Mouse (Mus musculus) CH12.LX (cell line): Measurements from ENCODE around the gene Ccdc28b. TPM values are rescaled to one million over a fixed set of nuclear protein-coding genes. Genes with fewer than 3 reads are reported as not detected.

Experiments
- DNase-seq: peaks from one replicate; pipeline ENCODE4 v3.0.0-alpha.2; 2013; ENCODE audit errors: extremely low read depth
- H3K27ac ChIP-seq: 2 replicates; pipeline ENCODE4 v1.5.1; 2012; ENCODE audit warnings: low read depth, mild to moderate bottlenecking, control low read depth, moderate library complexity; ENCODE audit not compliant: insufficient read depth
- H3K27me3 ChIP-seq: replicated peaks from 2 replicates; pipeline ENCODE3; 2012; ENCODE audit warnings: inconsistent platforms
- H3K36me3 ChIP-seq, 2 experiments: replicated peaks in 1 of 2; 2 replicates each; pipeline versions ENCODE3 to v1.6.1; 2012; ENCODE audit warnings: inconsistent platforms in 1 of 2, low read length in 1 of 2, mild to moderate bottlenecking in 1 of 2, mixed read lengths in 1 of 2, moderate library complexity in 1 of 2; ENCODE audit not compliant: control insufficient read depth in 1 of 2, insufficient read depth in 1 of 2
- H3K4me1 ChIP-seq, 2 experiments: 2 replicates each; pipeline ENCODE4 v1.6.1; 2012; ENCODE audit warnings: inconsistent platforms in 1 of 2, moderate library complexity in 1 of 2; ENCODE audit not compliant: insufficient read depth in 2 of 2, control insufficient read depth in 1 of 2
- H3K4me2 ChIP-seq: 2 replicates; pipeline ENCODE4 v1.6.1; 2012; ENCODE audit warnings: low read depth, mild to moderate bottlenecking, control low read depth; ENCODE audit not compliant: poor library complexity, insufficient read depth, severe bottlenecking
- H3K4me3 ChIP-seq, 3 experiments: fragments of 150-350 bp in 1 of 3; sonication (generic) in 1 of 3; replicated peaks in 1 of 3; 2 replicates each; pipeline versions ENCODE3 to v1.5.1; 2011 to 2012; ENCODE audit warnings: low read depth in 2 of 3, low read length in 2 of 3, mild to moderate bottlenecking in 2 of 3, moderate library complexity in 2 of 3, control low read depth in 1 of 3, improper control_type of control experiment in 1 of 3, inconsistent platforms in 1 of 3, mixed read lengths in 1 of 3; ENCODE audit not compliant: poor library complexity in 1 of 3
- H3K79me2 ChIP-seq: replicated peaks from 2 replicates; pipeline ENCODE4 v1.6.1; 2012; ENCODE audit warnings: mild to moderate bottlenecking, moderate library complexity; ENCODE audit not compliant: control insufficient read depth, poor library complexity, insufficient read depth, severe bottlenecking; ENCODE audit errors: extremely low read depth
- H3K9ac ChIP-seq: 2 replicates; pipeline ENCODE4 v1.6.1; 2012; ENCODE audit warnings: low read depth, mild to moderate bottlenecking, control low read depth, moderate library complexity; ENCODE audit not compliant: insufficient read depth
- H3K9me3 ChIP-seq: replicated peaks from 2 replicates; pipeline ENCODE3; 2012; ENCODE audit warnings: low read length, inconsistent platforms, mixed read lengths
- CHD1 ChIP-seq: IDR thresholded peaks from 2 replicates; pipeline ENCODE4 v1.6.1; 2012; ENCODE audit warnings: low read depth, low read length, improper control_type of control experiment, inconsistent platforms
- CHD2 ChIP-seq: IDR thresholded peaks from 2 replicates; pipeline ENCODE4 v1.6.1; 2011; ENCODE audit warnings: low read length, improper control_type of control experiment
- CTCF ChIP-seq, 2 experiments: IDR thresholded peaks in 1 of 2; conservative IDR thresholded peaks in 1 of 2; 2 replicates each; pipeline ENCODE4 v1.5.1; 2011 to 2012; ENCODE audit warnings: low read depth in 2 of 2, low read length in 2 of 2, improper control_type of control experiment in 1 of 2, inconsistent platforms in 1 of 2, mild to moderate bottlenecking in 1 of 2, moderate library complexity in 1 of 2
- EP300 ChIP-seq: IDR thresholded peaks from 2 replicates; pipeline ENCODE4 v1.6.1; 2011; ENCODE audit warnings: low read length, improper control_type of control experiment
- IRF4 ChIP-seq: IDR thresholded peaks from 2 replicates; pipeline ENCODE4 v1.6.1; 2014; ENCODE audit warnings: low read depth, mild to moderate bottlenecking, inconsistent platforms, low read length, improper control_type of control experiment
- JUND ChIP-seq: conservative IDR thresholded peaks from 2 replicates; pipeline ENCODE4 v1.6.1; 2011; ENCODE audit warnings: low read depth, low read length, improper control_type of control experiment
- KAT2A ChIP-seq: IDR thresholded peaks from 2 replicates; pipeline ENCODE4 v1.6.1; 2012; ENCODE audit warnings: low read length, improper control_type of control experiment, inconsistent platforms; ENCODE audit not compliant: insufficient replicate concordance
- MAFK ChIP-seq: IDR thresholded peaks from 2 replicates; pipeline ENCODE4 v1.6.1; 2011; ENCODE audit warnings: low read length, improper control_type of control experiment; ENCODE audit not compliant: insufficient replicate concordance
- MAX ChIP-seq: IDR thresholded peaks from 2 replicates; pipeline ENCODE4 v1.6.1; 2011; ENCODE audit warnings: low read length, improper control_type of control experiment
- MEF2A ChIP-seq: IDR thresholded peaks from 2 replicates; pipeline ENCODE4 v1.6.1; 2014; ENCODE audit warnings: low read depth, mild to moderate bottlenecking, inconsistent platforms, low read length, improper control_type of control experiment, borderline replicate concordance
- MXI1 ChIP-seq: IDR thresholded peaks from 2 replicates; pipeline ENCODE4 v1.6.1; 2011; ENCODE audit warnings: mild to moderate bottlenecking, low read depth, low read length, improper control_type of control experiment
- MYC ChIP-seq: IDR thresholded peaks from 2 replicates; pipeline ENCODE4 v1.6.1; 2011; ENCODE audit warnings: low read depth, mild to moderate bottlenecking, improper control_type of control experiment, low read length
- NELFE ChIP-seq: IDR thresholded peaks from 2 replicates; pipeline ENCODE4 v1.6.1; 2011; ENCODE audit warnings: low read depth, low read length, improper control_type of control experiment
- NRF1 ChIP-seq: IDR thresholded peaks from 2 replicates; pipeline ENCODE4 v1.6.1; 2014; ENCODE audit warnings: low read depth, mild to moderate bottlenecking, inconsistent platforms, low read length, improper control_type of control experiment, moderate library complexity
- POLR2A ChIP-seq: IDR thresholded peaks from 2 replicates; pipeline ENCODE4 v1.6.1; 2011; ENCODE audit warnings: low read depth, mild to moderate bottlenecking, improper control_type of control experiment, low read length
- POLR2AphosphoS2 ChIP-seq: IDR thresholded peaks from 2 replicates; pipeline ENCODE4 v1.6.1; 2011; ENCODE audit warnings: low read depth, low read length, improper control_type of control experiment
- RCOR1 ChIP-seq: conservative IDR thresholded peaks from 2 replicates; pipeline ENCODE4 v1.6.1; 2012; ENCODE audit warnings: low read depth, mild to moderate bottlenecking, inconsistent platforms, low read length, improper control_type of control experiment
- TBP ChIP-seq: conservative IDR thresholded peaks from 2 replicates; pipeline ENCODE4 v1.6.1; 2011; ENCODE audit warnings: low read depth, low read length, improper control_type of control experiment
- TCF12 ChIP-seq: IDR thresholded peaks from 2 replicates; pipeline ENCODE4 v1.6.1; 2014; ENCODE audit warnings: low read depth, mild to moderate bottlenecking, inconsistent platforms, low read length, improper control_type of control experiment
- USF1 ChIP-seq: IDR thresholded peaks from 2 replicates; pipeline ENCODE4 v1.6.1; 2014; ENCODE audit warnings: low read depth, mild to moderate bottlenecking, inconsistent platforms, low read length, improper control_type of control experiment
- USF2 ChIP-seq: conservative IDR thresholded peaks from 2 replicates; pipeline ENCODE4 v1.6.1; 2011; ENCODE audit warnings: low read depth, low read length, improper control_type of control experiment
- ZC3H11A ChIP-seq: IDR thresholded peaks from 2 replicates; pipeline ENCODE4 v1.6.1; 2012; ENCODE audit warnings: low read depth, mild to moderate bottlenecking, inconsistent platforms, low read length, improper control_type of control experiment
- ZMIZ1 ChIP-seq: IDR thresholded peaks from 2 replicates; pipeline ENCODE4 v1.6.1; 2012; ENCODE audit warnings: low read depth, mild to moderate bottlenecking, inconsistent platforms, low read length, improper control_type of control experiment
- dilution Hi-C: fragments of 300-500 bp; cut with MboI; formaldehyde crosslinking; loops from 2 replicates; pipeline ENCODE4 v1.14.3; 2020; ENCODE audit warnings: low sequenced_read_pairs; ENCODE audit not compliant: extremely low pct_unique_long_range_greater_than_20kb, extremely low pct_ligation_motif_present
- in situ Hi-C: fragments of 300-500 bp; cut with MboI; formaldehyde crosslinking; loops from 3 replicates; pipeline ENCODE4 v1.14.3; 2019; ENCODE audit warnings: low sequenced_read_pairs, low pct_ligation_motif_present, low pct_unique_long_range_greater_than_20kb, mixed read lengths
- polyA plus RNA-seq: library from polyadenylated mRNA; unstranded; fragments of >175 nt; gene quantifications from 2 replicates; pipeline ENCODE4 v1.2.1, GENCODE M21; 2012; ENCODE audit warnings: low read depth; ENCODE audit not compliant: insufficient read length
- total RNA-seq, 2 experiments: library from RNA; depleted of rRNA; stranded (reverse); fragments of 300-350 nt in 1 of 2; fragments of >200 nt in 1 of 2; gene quantifications; 2 replicates each; pipeline ENCODE4 v1.2.3; 2012 to 2014

The Ccdc28b gene
- total and polyA plus RNA-seq, 3 experiments: 24.0 to 28.0 (median 27.3) TPM

GRCm38 (mm10) chr4:129640101-129640637 is 16.4 kb upstream of the Ccdc28b start:
- Histone ChIP-seq H3K36me3 (peaks cover 42 to 66% of the 10 kb centered on the region in 2 experiments), H3K79me2 (peaks cover 28% of the 10 kb centered on the region), H3K4me1 (peaks cover 4 to 33% of the 10 kb centered on the region in 2 experiments), H3K27me3 (no peaks in the 10 kb centered on the region), H3K4me2 (peak overlapping the region; percentile 90), H3K9me3 (no peaks in the 10 kb centered on the region), H3K4me3 (peak overlapping the region; percentile 61 to 83 (median 76)), H3K27ac (peak overlapping the region; percentile 78; the same call in 1 of the 2 replicates), H3K9ac (peak overlapping the region; percentile 95)
- TF ChIP-seq USF2 (no peak), EP300 (no peak), CHD2 (no peak), CTCF (conservative IDR thresholded peaks at IDR 0.05 in 1 of 2, IDR thresholded peaks at IDR 0.05 in 1 of 2; ENCODE audit: low read depth in 2 of 2, low read length in 2 of 2) (no peak), KAT2A (0 out of 2 replicates have a peak, but pooled peaks have one; percentile 20), USF1 (no peak), NELFE (no peak), CHD1 (0 out of 2 replicates have a peak, but pooled peaks have one; percentile 44), TCF12 (no peak), NRF1 (no peak), MYC (no peak)
- DNase-seq: no peak
- in situ Hi-C loops (no loop called here), dilution Hi-C loops (no loop called here)

GRCm38 (mm10) chr4:129639221-129639620 is 15.5 kb upstream of the Ccdc28b start:
- Histone ChIP-seq H3K79me2 (peaks cover 28% of the 10 kb centered on the region), H3K4me1 (peaks cover 4 to 32% of the 10 kb centered on the region in 2 experiments), H3K36me3 (peaks cover 44 to 66% of the 10 kb centered on the region in 2 experiments), H3K4me3 (peak overlapping the region in 1 of 3 experiments; percentile 61), H3K27me3 (no peaks in the 10 kb centered on the region), H3K27ac (no peak overlapping the region), H3K9me3 (no peaks in the 10 kb centered on the region), H3K4me2 (0 out of 2 replicates have a peak overlapping the region, but pooled peaks have one; percentile 1), H3K9ac (peak overlapping the region; percentile 95; the same call in 1 of the 2 replicates)
- no peak for DNase-seq
- dilution Hi-C loops (no loop called here), in situ Hi-C loops (no loop called here)
- TF ChIP-seq TBP: no peak
- no peak for TF ChIP-seq JUND

DNA sequence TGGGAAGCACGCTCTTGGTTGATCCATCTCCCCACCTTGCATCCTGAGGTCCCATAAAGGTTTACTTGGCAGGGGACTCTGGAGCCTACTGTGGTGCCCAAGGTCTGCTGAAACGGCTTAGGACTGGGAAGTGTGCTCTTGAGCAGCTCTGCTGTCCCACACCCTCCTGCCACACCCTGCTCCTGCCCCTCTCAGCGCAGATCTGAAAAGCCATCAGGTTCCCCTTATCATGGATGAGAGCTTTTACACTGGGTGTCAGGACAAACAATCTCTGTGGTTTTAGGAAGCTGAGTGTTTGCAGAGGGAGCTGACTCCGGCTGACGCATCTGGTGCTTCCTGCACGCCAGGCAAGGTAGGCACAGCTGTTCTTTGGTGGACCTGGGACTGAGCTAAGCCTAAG is 10.1 kb upstream of the Ccdc28b start:
- peaks cover 85 to 93% of the 10 kb centered on the region in 2 experiments for H3K36me3 ChIP-seq
- no peak overlapping the region for H3K27ac ChIP-seq
- in situ Hi-C loops (no loop called here), dilution Hi-C loops (no loop called here)
- peaks cover 0 to 15% of the 10 kb centered on the region in 2 experiments; a peak in 2 of 4 replicates for H3K4me1 ChIP-seq
- no peaks in the 10 kb centered on the region for H3K9me3 ChIP-seq
- DNase-seq: no peak
- H3K79me2 ChIP-seq: peaks cover 13% of the 10 kb centered on the region
- TF ChIP-seq CHD2: no peak
- no peak for TF ChIP-seq ZC3H11A
- TF ChIP-seq MYC: no peak
- TF ChIP-seq USF1: no peak
- no peak for TF ChIP-seq MEF2A
- no peak for TF ChIP-seq JUND
- TF ChIP-seq TBP: no peak
- TF ChIP-seq ZMIZ1: no peak
- no peak for TF ChIP-seq RCOR1
- no peak for TF ChIP-seq MAX
- no peak for TF ChIP-seq CTCF (conservative IDR thresholded peaks at IDR 0.05 in 1 of 2, IDR thresholded peaks at IDR 0.05 in 1 of 2; ENCODE audit: low read depth in 2 of 2, low read length in 2 of 2)
- no peak for TF ChIP-seq MXI1
- no peak for TF ChIP-seq TCF12
- TF ChIP-seq NELFE: no peak
- no peak for TF ChIP-seq POLR2A
- TF ChIP-seq MAFK: no peak
- TF ChIP-seq IRF4: no peak
- TF ChIP-seq KAT2A: no peak
- TF ChIP-seq POLR2AphosphoS2: no peak
- no peak overlapping the region for H3K9ac ChIP-seq
- H3K27me3 ChIP-seq: no peaks in the 10 kb centered on the region
- H3K4me3 ChIP-seq: no peak overlapping the region
- H3K4me2 ChIP-seq: no peak overlapping the region
